Mouse (Mus musculus) G1E (cell line): Measurements from ENCODE around the gene Cyth1. TPM values are rescaled to one million over a fixed set of nuclear protein-coding genes. Genes with fewer than 3 reads are reported as not detected.

ENCODE experiments used
- ATAC-seq: 2 replicates; pipeline ENCODE4 v1.8.0; 2016; ENCODE audit warnings: mild to moderate bottlenecking; ENCODE audit not compliant: insufficient number of reproducible peaks, poor library complexity, low FRiP score, severe bottlenecking; ENCODE audit errors: extremely low read depth
- DNase-seq: peaks from one replicate; pipeline ENCODE4 v3.0.0; 2012; ENCODE audit warnings: low spot score
- H3K27me3 ChIP-seq: 2 replicates; pipeline ENCODE4 v1.6.1; 2012; ENCODE audit warnings: mild to moderate bottlenecking, low read length, inconsistent platforms; ENCODE audit not compliant: insufficient read depth
- H3K36me3 ChIP-seq: replicated peaks from 2 replicates; pipeline ENCODE3; 2012; ENCODE audit warnings: mild to moderate bottlenecking, inconsistent platforms
- H3K4me1 ChIP-seq: 2 replicates; pipeline ENCODE4 v1.6.1; 2012; ENCODE audit warnings: low read depth, low read length, inconsistent platforms, mixed read lengths; ENCODE audit not compliant: insufficient read depth
- H3K4me3 ChIP-seq: 2 replicates; pipeline ENCODE4 v1.5.1; 2012; ENCODE audit warnings: low read depth, mild to moderate bottlenecking, inconsistent platforms, low read length, moderate library complexity, mixed read lengths
- H3K9me3 ChIP-seq: replicated peaks from 2 replicates; pipeline ENCODE4 v1.6.1; 2012; ENCODE audit warnings: inconsistent platforms
- CTCF ChIP-seq: IDR thresholded peaks from 2 replicates; pipeline ENCODE4 v1.5.1; 2012; ENCODE audit warnings: low read depth, low read length, inconsistent platforms, mixed read lengths
- GATA1 ChIP-seq: IDR thresholded peaks from 2 replicates; pipeline ENCODE4 v1.6.1; 2012; ENCODE audit warnings: borderline replicate concordance, low read length, inconsistent platforms, mixed read lengths
- GATA2 ChIP-seq: IDR thresholded peaks from 2 replicates; pipeline ENCODE4 v1.6.1; 2012; ENCODE audit warnings: low read depth, low read length, inconsistent platforms, borderline replicate concordance
- POLR2AphosphoS5 ChIP-seq: IDR thresholded peaks from 2 replicates; pipeline ENCODE4 v1.6.1; 2012; ENCODE audit warnings: low read depth, low read length, inconsistent platforms; ENCODE audit not compliant: insufficient replicate concordance
- TAL1 ChIP-seq: conservative IDR thresholded peaks from 2 replicates; pipeline ENCODE4 v1.6.1; 2012; ENCODE audit warnings: low read depth, low read length, inconsistent platforms, mixed read lengths
- polyA plus RNA-seq: library from polyadenylated mRNA; stranded (reverse); fragments of >175 nt; gene quantifications from 2 replicates; pipeline ENCODE4 v1.2.3, GENCODE M21; 2012
- total RNA-seq, 2 experiments: library from RNA; stranded (forward) in 1 of 2; stranded (reverse) in 1 of 2; fragments of 200-1000 nt in 1 of 2; fragments of >200 nt in 1 of 2; fragmentation: Nextera tagmentation in 1 of 2; gene quantifications; 2 replicates each; pipeline ENCODE4 v1.2.3; 2014 to 2017

Cyth1 gene
- total and polyA plus RNA-seq, 3 experiments = 3.1 to 7.1 (median 4.0) TPM

GRCm38 (mm10) chr11:118129812-118130211 lies 118.6 kb downstream of the Cyth1 start:
- Histone ChIP-seq H3K4me1 (no peaks in the 10 kb centered on the region), H3K4me3 (no peak overlapping the region), H3K9me3 (no peaks in the 10 kb centered on the region), H3K27me3 (peaks cover 6% of the 10 kb centered on the region; the same call in 1 of the 2 replicates), H3K36me3 (no peaks in the 10 kb centered on the region)
- TF ChIP-seq GATA1 (no peak), POLR2AphosphoS5 (no peak), TAL1 (no peak)
- ATAC-seq = no peak
- no peak for DNase-seq

GRCm38 (mm10) chr11:118121592-118121991 lies 126.8 kb downstream of the Cyth1 start:
- Histone ChIP-seq H3K36me3 (no peaks in the 10 kb centered on the region), H3K27me3 (peaks cover 9% of the 10 kb centered on the region), H3K4me3 (no peak overlapping the region), H3K9me3 (no peaks in the 10 kb centered on the region), H3K4me1 (no peaks in the 10 kb centered on the region)
- TF ChIP-seq TAL1 (no peak), GATA2 (no peak), POLR2AphosphoS5 (no peak)
- ATAC-seq (no peak), DNase-seq (no peak)

GRCm38 (mm10) chr11:118118777-118119176 lies 129.6 kb downstream of the Cyth1 start:
- Histone ChIP-seq H3K27me3 (peaks cover 11% of the 10 kb centered on the region), H3K4me1 (peaks cover under 1% of the 10 kb centered on the region; the same call in 1 of the 2 replicates), H3K4me3 (no peak overlapping the region), H3K36me3 (no peaks in the 10 kb centered on the region), H3K9me3 (no peaks in the 10 kb centered on the region)
- TF ChIP-seq TAL1 = no peak
- DNase-seq (no peak), ATAC-seq (no peak)

- no peaks in the 10 kb centered on the region for H3K9me3 ChIP-seq
- H3K36me3 ChIP-seq = no peaks in the 10 kb centered on the region
- DNase-seq (no peak), ATAC-seq (no peak)
- no peak for TF ChIP-seq GATA2
- TF ChIP-seq TAL1 = no peak
- no peak for TF ChIP-seq CTCF
- TF ChIP-seq GATA1 = no peak
- TF ChIP-seq POLR2AphosphoS5 = no peak
- H3K4me1 ChIP-seq = peaks cover 2% of the 10 kb centered on the region; the same call in 1 of the 2 replicates
- no peak overlapping the region for H3K4me3 ChIP-seq
- H3K27me3 ChIP-seq = peaks cover 12% of the 10 kb centered on the region
These were observed 133.7 kb downstream of the Cyth1 start for GRCm38 (mm10) chr11:118114581-118115110.

GRCm38 (mm10) chr11:118113516-118114205 lies 134.7 kb downstream of the Cyth1 start:
- H3K36me3 ChIP-seq = no peaks in the 10 kb centered on the region
- no peak overlapping the region for H3K4me3 ChIP-seq
- TF ChIP-seq POLR2AphosphoS5 (no peak), TAL1 (no peak), GATA1 (no peak), GATA2 (no peak), CTCF (no peak)
- H3K4me1 ChIP-seq = peaks cover 2% of the 10 kb centered on the region; the same call in 1 of the 2 replicates
- DNase-seq (no peak), ATAC-seq (no peak)
- no peaks in the 10 kb centered on the region for H3K9me3 ChIP-seq
- H3K27me3 ChIP-seq = peaks cover 12% of the 10 kb centered on the region

DNA sequence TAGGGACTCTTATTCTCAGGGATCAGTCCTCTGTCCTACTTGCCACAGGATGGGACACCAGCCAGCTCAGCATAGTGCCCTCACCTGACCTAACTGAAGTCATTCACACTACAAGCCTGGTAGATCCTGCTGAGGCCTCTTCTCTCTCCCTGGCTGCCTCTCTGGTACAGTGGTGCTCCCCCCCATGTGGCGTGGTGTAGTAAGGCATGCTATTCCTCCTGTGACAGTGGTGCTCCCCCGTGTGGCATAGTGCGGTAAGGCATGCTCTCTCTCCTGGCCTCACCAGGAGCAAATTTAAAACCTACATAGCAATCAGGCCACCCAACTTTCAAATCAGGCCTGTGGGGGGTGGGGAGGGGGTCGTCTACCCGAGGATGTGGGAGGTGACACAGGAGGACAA lies 144.4 kb downstream of the Cyth1 start:
- DNase-seq (peak; percentile 74), ATAC-seq (peak; percentile 75)
- Histone ChIP-seq H3K36me3 (no peaks in the 10 kb centered on the region), H3K4me3 (no peak overlapping the region), H3K27me3 (peaks cover 6% of the 10 kb centered on the region; the same call in 1 of the 2 replicates), H3K4me1 (no peaks in the 10 kb centered on the region), H3K9me3 (no peaks in the 10 kb centered on the region)
- TF ChIP-seq GATA2 (no peak), CTCF (peak; percentile 92)
